Mouse (Mus musculus) activated CD4-positive, CD25-positive, alpha-beta regulatory T cell (primary cell): ENCODE measurements around the gene Picalm. TPM values are rescaled to one million over a fixed set of nuclear protein-coding genes. Genes with fewer than 3 reads are reported as not detected.

Source experiments
- polyA plus RNA-seq, 2 experiments: library from polyadenylated mRNA; unstranded; fragments of 100-300 nt; shearing (Covaris generic); gene quantifications; one replicate each; pipeline ENCODE4 v1.2.1; 2017

Gene Picalm
- 10 to 100 TPM; 44.5 to 49.0 TPM for polyA plus RNA-seq

GRCm38 (mm10) chr7:90129732-90130392 lies at the start of gene Picalm:
Gene Picalm (plus strand): TSS chr7:90130213.

Other genes starting within 250 kb of the Picalm start
- under 1 TPM in 1 of 2 experiments, not detected in 1; 0.10 TPM for gene Ccdc81, start 226.6 kb upstream of the Picalm start, polyA plus RNA-seq
- gene Hikeshi, start 189.0 kb upstream of the Picalm start, polyA plus RNA-seq = 100 to 1,000 TPM in 1 of 2 experiments, 10 to 100 TPM in 1; 87.1 to 121 TPM
- 100 to 1,000 TPM; 112 to 115 TPM for gene Eed, start 149.2 kb upstream of the Picalm start, polyA plus RNA-seq
- gene Ccdc83, start 135.6 kb downstream of the Picalm start, polyA plus RNA-seq = under 1 TPM in 1 of 2 experiments, not detected in 1; 0.45 TPM
- gene Sytl2, start 172.0 kb downstream of the Picalm start, polyA plus RNA-seq = 100 to 1,000 TPM in 1 of 2 experiments, 10 to 100 TPM in 1; 21.3 to 117 TPM